Mouse (Mus musculus): ENCODE results near the gene Gna15. TPM values are rescaled to one million over a fixed set of nuclear protein-coding genes. Genes with fewer than 3 reads are reported as not detected.
A peak's percentile ranks its signal among the peaks of the same experiment; 100 is the strongest.

The Gna15 gene
- total and polyA plus RNA-seq, 2 experiments from 2014 or later, result 1.3 to 1.6 TPM

DNA sequence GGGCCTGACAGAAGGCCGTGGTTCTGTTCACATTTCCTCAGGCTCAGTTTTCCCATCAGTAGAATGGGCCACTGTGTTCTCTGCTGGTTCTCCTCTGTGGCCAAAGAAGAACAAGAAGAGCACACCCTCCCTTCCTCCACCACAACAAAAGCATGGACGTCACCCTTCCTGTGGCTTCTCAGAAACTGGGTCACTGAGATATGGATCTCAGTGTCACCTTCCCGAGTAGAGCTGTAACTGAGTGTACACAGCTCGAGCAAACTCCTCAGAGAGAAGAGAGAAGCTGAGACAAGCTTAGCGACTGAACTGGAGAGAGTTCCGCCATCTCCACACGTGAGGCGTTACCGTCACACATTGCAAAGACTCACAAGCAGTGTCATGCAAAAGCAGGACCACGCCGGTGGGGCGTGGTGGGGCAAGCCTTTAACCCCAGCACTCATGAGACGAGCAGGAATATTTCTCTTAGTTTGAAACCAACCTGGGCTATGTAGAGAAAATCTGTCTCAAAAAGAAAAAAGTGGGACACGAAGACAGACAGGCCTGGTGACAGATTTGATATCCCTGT lies 13.7 kb downstream of the Gna15 start:
- no peak for DNase-seq
- Histone ChIP-seq H3K9ac (no peak overlapping the region), H3K9me3 (ENCODE audit: low read length) (no peaks in the 10 kb centered on the region), H3K27me3 (ENCODE audit: insufficient read depth, low read length) (no peaks in the 10 kb centered on the region), H3K4me3 (ENCODE audit: low read depth, low read length) (no peak overlapping the region), H3K4me1 (ENCODE audit: insufficient read depth) (no peaks in the 10 kb centered on the region), H3K36me3 (ENCODE audit: insufficient read depth) (no peaks in the 10 kb centered on the region), H3K4me2 (ENCODE audit: low read depth) (no peak overlapping the region), H3K27ac (ENCODE audit: low read depth, low read length) (no peak overlapping the region)
- TF ChIP-seq CTCF (IDR thresholded peaks at IDR 0.05; ENCODE audit: low read depth), result no peak
- 81% methylated on average over 14 of the region's 14 CpGs for WGBS
- no peak for ATAC-seq

DNA sequence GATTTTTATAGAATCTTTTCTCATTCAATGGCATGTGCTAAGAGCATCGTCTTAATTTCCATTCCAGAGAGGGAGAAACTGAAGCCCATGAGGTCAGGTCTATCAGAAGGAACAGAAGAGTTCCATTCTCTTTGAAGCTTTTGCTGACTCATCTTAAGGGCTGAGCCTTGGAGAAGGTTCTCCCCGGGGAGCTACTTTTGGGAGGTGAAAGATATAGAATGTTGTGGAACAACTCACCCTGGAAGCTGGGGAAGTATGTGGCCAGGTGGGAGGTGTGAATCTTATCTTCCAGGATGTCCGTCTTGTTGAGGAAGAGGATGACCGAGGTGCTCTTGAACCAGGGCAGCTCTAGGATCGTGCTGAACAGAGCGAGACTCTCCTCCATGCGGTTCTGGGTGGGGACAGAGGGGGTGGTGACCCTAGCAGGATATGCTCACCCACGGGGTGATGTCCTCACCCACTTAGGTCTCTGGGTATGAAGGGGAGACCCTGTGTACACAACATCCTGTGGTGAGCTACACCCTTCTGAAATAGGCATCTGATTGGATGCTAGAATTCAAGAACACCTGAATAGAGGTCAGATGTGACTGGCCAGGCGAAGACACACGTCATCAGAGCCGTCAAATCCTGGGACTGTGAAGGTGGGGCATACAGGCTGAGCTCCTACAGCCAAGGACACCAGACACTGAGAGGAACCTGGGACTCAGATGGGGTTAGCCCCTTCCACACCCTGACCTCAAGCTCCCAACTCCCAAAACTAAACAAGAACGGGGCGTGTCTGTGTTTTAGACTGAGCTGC lies 16.1 kb downstream of the Gna15 start:
- Histone ChIP-seq H3K36me3 (ENCODE audit: insufficient read depth) (no peaks in the 10 kb centered on the region), H3K4me3 (ENCODE audit: low read depth, low read length) (no peak overlapping the region), H3K27me3 (ENCODE audit: insufficient read depth, low read length) (peaks cover 2% of the 10 kb centered on the region), H3K27ac (ENCODE audit: low read depth, low read length) (no peak overlapping the region), H3K4me2 (ENCODE audit: low read depth) (no peak overlapping the region), H3K9me3 (ENCODE audit: low read length) (no peaks in the 10 kb centered on the region), H3K9ac (no peak overlapping the region), H3K4me1 (ENCODE audit: insufficient read depth) (no peaks in the 10 kb centered on the region)
- DNase-seq (no peak), ATAC-seq (no peak)
- 73% methylated on average over 13 of the region's 13 CpGs for WGBS
- no peak for TF ChIP-seq CTCF (IDR thresholded peaks at IDR 0.05; ENCODE audit: low read depth)

- H3K4me3 ChIP-seq (ENCODE audit: low read depth, low read length), result no peak overlapping the region
- 38% methylated on average over 6 of the region's 6 CpGs for WGBS
- ATAC-seq (no peak), DNase-seq (no peak)
- no peak overlapping the region for H3K9ac ChIP-seq
- no peaks in the 10 kb centered on the region for H3K4me1 ChIP-seq (ENCODE audit: insufficient read depth)
- H3K36me3 ChIP-seq (ENCODE audit: insufficient read depth), result no peaks in the 10 kb centered on the region
- TF ChIP-seq CTCF (IDR thresholded peaks at IDR 0.05; ENCODE audit: low read depth), result no peak
- H3K27ac ChIP-seq (ENCODE audit: low read depth, low read length), result no peak overlapping the region
- H3K4me2 ChIP-seq (ENCODE audit: low read depth), result no peak overlapping the region
- H3K9me3 ChIP-seq (ENCODE audit: low read length), result no peaks in the 10 kb centered on the region
- H3K27me3 ChIP-seq (ENCODE audit: insufficient read depth, low read length), result peaks cover 2% of the 10 kb centered on the region
These were observed 16.9 kb downstream of the Gna15 start for GRCm38 (mm10) chr10:81507095-81507494.

DNA sequence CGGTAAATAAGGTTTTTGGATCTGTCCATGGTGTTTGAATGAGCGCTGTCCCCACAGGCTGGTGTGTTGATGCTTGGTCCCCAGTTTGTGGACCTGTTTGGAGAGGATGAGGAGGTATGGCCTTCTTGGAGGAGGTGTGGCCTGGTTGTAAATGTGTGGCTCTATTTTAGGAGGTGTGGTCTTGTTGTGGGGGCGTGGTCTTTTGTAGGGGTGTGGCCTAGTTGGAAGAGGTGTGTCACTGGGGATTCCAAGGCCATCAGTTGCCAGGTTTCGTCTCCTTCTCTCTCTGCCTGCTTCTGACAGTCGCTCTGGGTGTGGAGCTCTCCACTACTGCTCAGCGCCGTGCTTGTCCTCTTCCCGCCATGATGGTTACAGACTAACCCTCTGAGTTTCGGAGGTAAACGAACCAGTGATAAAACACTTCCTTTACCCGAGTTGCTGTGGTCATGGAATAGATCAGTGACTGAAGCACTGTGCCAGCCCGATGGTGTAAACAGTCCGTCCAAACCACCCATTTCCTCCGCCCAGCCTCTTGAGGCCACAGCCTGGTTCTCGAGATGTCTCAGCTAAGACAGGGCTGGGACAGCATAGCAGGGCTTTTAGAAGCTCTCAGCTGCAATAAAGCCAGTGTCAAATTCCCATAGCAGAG lies 18.9 kb downstream of the Gna15 start:
- Histone ChIP-seq H3K9me3 (ENCODE audit: low read length) (no peaks in the 10 kb centered on the region), H3K4me3 (ENCODE audit: low read depth, low read length) (no peak overlapping the region), H3K9ac (no peak overlapping the region), H3K4me2 (ENCODE audit: low read depth) (no peak overlapping the region), H3K27ac (ENCODE audit: low read depth, low read length) (no peak overlapping the region), H3K36me3 (ENCODE audit: insufficient read depth) (no peaks in the 10 kb centered on the region), H3K27me3 (ENCODE audit: insufficient read depth, low read length) (peaks cover 2% of the 10 kb centered on the region), H3K4me1 (ENCODE audit: insufficient read depth) (no peaks in the 10 kb centered on the region)
- TF ChIP-seq CTCF (IDR thresholded peaks at IDR 0.05; ENCODE audit: low read depth), result no peak
- ATAC-seq (no peak), DNase-seq (no peak)
- WGBS, result 83% methylated on average over 15 of the region's 15 CpGs

DNA sequence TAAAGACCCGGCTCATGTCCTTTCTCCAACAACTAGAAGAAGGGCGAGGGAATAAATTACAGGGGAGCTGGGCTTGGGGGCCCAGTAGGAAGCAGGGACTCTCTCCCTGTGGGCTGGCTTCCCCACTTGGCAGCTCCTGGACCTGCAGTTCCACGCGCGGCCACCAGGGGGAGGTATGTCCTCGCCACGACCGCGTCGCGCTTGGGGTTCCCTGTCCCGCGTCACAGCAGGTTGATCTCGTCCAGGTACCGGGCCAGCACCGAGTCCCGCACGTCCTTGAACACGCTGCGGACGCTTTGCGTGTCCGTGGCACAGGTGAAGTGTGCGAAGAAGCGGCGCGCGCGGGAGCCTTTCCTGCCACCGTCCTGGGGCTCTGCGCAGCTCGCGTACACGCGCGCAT lies 21.4 kb downstream of the Gna15 start:
- Histone ChIP-seq H3K27ac (ENCODE audit: low read depth, low read length) (no peak overlapping the region), H3K4me2 (ENCODE audit: low read depth) (peak overlapping the region; percentile 55), H3K27me3 (ENCODE audit: insufficient read depth, low read length) (peaks cover 2% of the 10 kb centered on the region), H3K4me1 (ENCODE audit: insufficient read depth) (no peaks in the 10 kb centered on the region), H3K4me3 (ENCODE audit: low read depth, low read length) (peak overlapping the region; percentile 37), H3K36me3 (ENCODE audit: insufficient read depth) (no peaks in the 10 kb centered on the region), H3K9me3 (ENCODE audit: low read length) (no peaks in the 10 kb centered on the region), H3K9ac (peak overlapping the region; percentile 45)
- ATAC-seq, result peak; percentile 74
- peak; percentile 100 for TF ChIP-seq CTCF (IDR thresholded peaks at IDR 0.05; ENCODE audit: low read depth)
- WGBS, result 11% methylated on average over 36 of the region's 36 CpGs
- peak; percentile 90 for DNase-seq

GRCm38 (mm10) chr10:81501863-81502262 lies 22.2 kb downstream of the Gna15 start:
- H3K4me3 ChIP-seq (ENCODE audit: low read depth, low read length), result no peak overlapping the region
- no peak for TF ChIP-seq CTCF (IDR thresholded peaks at IDR 0.05; ENCODE audit: low read depth)
- no peaks in the 10 kb centered on the region for H3K36me3 ChIP-seq (ENCODE audit: insufficient read depth)
- 0 out of 2 replicates have a peak, but pooled peaks cover 3% of the 10 kb centered on the region for H3K4me1 ChIP-seq (ENCODE audit: insufficient read depth)
- no peak for DNase-seq
- 84% methylated on average over 5 of the region's 5 CpGs for WGBS
- H3K27me3 ChIP-seq (ENCODE audit: insufficient read depth, low read length), result peaks cover 2% of the 10 kb centered on the region
- H3K9ac ChIP-seq, result no peak overlapping the region
- no peak for ATAC-seq
- no peaks in the 10 kb centered on the region for H3K9me3 ChIP-seq (ENCODE audit: low read length)
- H3K27ac ChIP-seq (ENCODE audit: low read depth, low read length), result no peak overlapping the region
- H3K4me2 ChIP-seq (ENCODE audit: low read depth), result no peak overlapping the region

- no peaks in the 10 kb centered on the region for H3K36me3 ChIP-seq (ENCODE audit: insufficient read depth)
- peaks cover 9% of the 10 kb centered on the region for H3K4me1 ChIP-seq (ENCODE audit: insufficient read depth)
- H3K4me3 ChIP-seq (ENCODE audit: low read depth, low read length), result no peak within 1 kb of the TSS
- H3K27ac ChIP-seq (ENCODE audit: low read depth, low read length), result no peak within 1 kb of the TSS
- no peak within 1 kb of the TSS for H3K9ac ChIP-seq
- no peak within 1 kb of the TSS for H3K4me2 ChIP-seq (ENCODE audit: low read depth)
- ATAC-seq, result no peak
- no peak for DNase-seq
- H3K9me3 ChIP-seq (ENCODE audit: low read length), result no peaks in the 10 kb centered on the region
- peaks cover 2% of the 10 kb centered on the region for H3K27me3 ChIP-seq (ENCODE audit: insufficient read depth, low read length)
- TF ChIP-seq CTCF (IDR thresholded peaks at IDR 0.05; ENCODE audit: low read depth), result no peak
- 88% methylated on average over 3 of the region's 3 CpGs for WGBS
These were observed 24.0 kb downstream of the Gna15 start, which contains the start of gene S1pr4 for GRCm38 (mm10) chr10:81500032-81500431. Gene S1pr4, minus strand, starts transcription at chr10:81500132.

All from forebrain, postnatal 0 days (tissue).